ENCODE assay signal across 1 mouse cellular context in genomic region chr6:108111693-108112092, GRCm38 (mm10).
TF ChIP-seq lines count a peak whose summit lies in the region.

No protein-coding gene starts in this region.

TF ChIP-seq in MEL, 35 proteins besides CTCF, POLR2A, EP300 and RAD21:
- no peak for TF ChIP-seq POLR2AphosphoS5 (IDR thresholded peaks at IDR 0.05; ENCODE audit: borderline replicate concordance, low read depth, low read length)
- no peak for TF ChIP-seq BHLHE40 (IDR thresholded peaks at IDR 0.05; ENCODE audit: borderline replicate concordance, low read depth, low read length)
- TF ChIP-seq ZC3H11A (IDR thresholded peaks at IDR 0.05; ENCODE audit: low read depth, low read length) = no peak
- TF ChIP-seq GABPA (IDR thresholded peaks at IDR 0.05; ENCODE audit: low read depth, low read length) = no peak
- TF ChIP-seq CHD1 (IDR thresholded peaks at IDR 0.05; ENCODE audit: low read depth, low read length) = no peak
- TF ChIP-seq CHD2 (IDR thresholded peaks at IDR 0.05; ENCODE audit: low read length) = no peak
- no peak for TF ChIP-seq TBP (IDR thresholded peaks at IDR 0.05; ENCODE audit: low read depth, low read length)
- no peak for TF ChIP-seq MYC (IDR thresholded peaks at IDR 0.05; ENCODE audit: low read depth, low read length)
- no peak for TF ChIP-seq NRF1 (IDR thresholded peaks at IDR 0.05; ENCODE audit: insufficient read depth, low read depth, low read length, poor library complexity, severe bottlenecking)
- TF ChIP-seq ETS1 (IDR thresholded peaks at IDR 0.05; ENCODE audit: low read depth, low read length) = no peak
- TF ChIP-seq TAL1 (IDR thresholded peaks at IDR 0.05; ENCODE audit: low read length) = no peak
TF ChIP-seq in MEL: peak in this region for 0.
